Mouse (Mus musculus) brain, adult 10 weeks (tissue): ENCODE results near the gene Plxna4. TPM values are rescaled to one million over a fixed set of nuclear protein-coding genes. Genes with fewer than 3 reads are reported as not detected.

Experiments used
- polyA plus RNA-seq: library from polyadenylated mRNA; stranded (reverse); fragments of 350-450 nt; fragmentation: Illumina TruSeq; extraction: RNeasy Lipid Tissue Mini Kit (QIAGEN cat#74804); gene quantifications from one replicate; pipeline ENCODE4 v1.2.3, GENCODE M21; 2015; ENCODE audit warnings: low read depth, low replicate concordance

The Plxna4 gene
- polyA plus RNA-seq, result 22.4 TPM

DNA sequence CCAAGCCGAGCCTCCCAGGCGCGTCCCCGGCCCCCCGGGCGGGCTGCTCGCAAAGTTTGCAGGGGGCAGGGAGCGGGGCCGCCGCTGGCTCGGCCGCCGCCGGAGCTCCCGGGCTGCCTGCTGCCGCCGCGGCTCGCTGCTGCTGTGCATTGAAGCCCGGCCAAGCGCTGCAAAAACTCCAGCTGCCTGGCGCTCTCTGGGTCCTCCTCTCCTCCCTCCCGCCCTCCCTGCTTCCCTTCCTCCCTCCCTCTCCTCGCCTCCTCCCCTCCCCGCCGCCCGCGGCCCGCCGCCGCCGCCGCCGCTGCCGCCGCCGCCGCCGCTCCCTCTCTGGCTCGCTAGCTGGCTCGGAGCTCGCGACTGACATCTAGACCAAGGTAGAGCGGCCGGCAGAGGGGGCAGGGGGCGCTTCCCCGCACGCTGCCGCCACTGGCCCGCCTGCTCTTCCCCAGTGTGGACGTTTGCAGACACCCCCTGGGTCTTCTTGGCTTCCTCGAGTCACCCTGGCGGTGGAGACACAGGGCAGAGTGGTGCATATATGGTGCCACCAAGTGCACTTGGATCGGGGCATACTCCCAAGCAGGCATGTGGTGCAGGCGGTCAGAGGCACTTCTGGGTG lies at the start of gene Plxna4:
Plxna4 (minus strand) TSS at position 137 of the 616 bp plus-strand sequence.

